In genomic region chr13:111797021-111797420, GRCm38 (mm10) we compare ENCODE assay signal across 8 mouse cellular contexts. TPM values are rescaled to one million over a fixed set of nuclear protein-coding genes. Genes with fewer than 3 reads are reported as not detected.
A peak's percentile ranks its signal among the peaks of the same experiment; 100 is the strongest.
DNase-seq lines count a peak whose midpoint lies in the region; ATAC-seq and TF ChIP-seq lines count a peak whose summit lies in the region.

No protein-coding gene starts in this region.

- TF ChIP-seq POLR2A in bone marrow, adult 2 months (IDR thresholded peaks at IDR 0.05; ENCODE audit: borderline replicate concordance, control insufficient read depth, low read depth, low read length) = peak; percentile 43; the same call in 1 of the 2 replicates

- peak overlapping the region; percentile 30; the same call in 1 of the 2 replicates for H3K4me2 ChIP-seq in hindbrain, postnatal 0 days (ENCODE audit: low read depth, low read length)
- peak overlapping the region; percentile 63 for H3K4me2 ChIP-seq in liver, embryonic 12.5 days

- H3K9me3 ChIP-seq in hindbrain, postnatal 0 days (ENCODE audit: low read length) = no peaks in the 10 kb centered on the region
- H3K9me3 ChIP-seq in liver, embryonic 12.5 days (replicated peaks) = no peaks in the 10 kb centered on the region

- peaks cover 15% of the 10 kb centered on the region for H3K4me1 ChIP-seq in bone marrow, adult 2 months (ENCODE audit: control insufficient read depth, insufficient read depth, low read length)
- peaks cover 43% of the 10 kb centered on the region for H3K4me1 ChIP-seq in hindbrain, postnatal 0 days (ENCODE audit: insufficient read depth, low read length)
- H3K4me1 ChIP-seq in liver, embryonic 12.5 days = peaks cover 81% of the 10 kb centered on the region

- DNase-seq in cerebellum, postnatal 36 days = peak; percentile 27 to 37
- no peak for DNase-seq in cerebellum, adult 9-11 months
- peak; percentile 85 for DNase-seq in gastrocnemius, adult 2 months
- DNase-seq in hindbrain, postnatal 0 days (ENCODE audit: low spot score) = peak; percentile 61
- peak; percentile 86 for DNase-seq in thymus, postnatal 0 days (ENCODE audit: low spot score)

- intact Hi-C loops in gastrocnemius, adult 2 months (cut with DNase I) = no loop called here

- peak; percentile 58; the same call in 1 of the 2 replicates for ATAC-seq in hindbrain, postnatal 0 days
- peak; percentile 90 for ATAC-seq in liver, embryonic 12.5 days
- ATAC-seq in monocyte, adult 5-6 weeks (replicated peaks; ENCODE audit: insufficient number of reproducible peaks, low FRiP score, low TSS enrichment, poor library complexity, severe bottlenecking) = peak; percentile 84

- H3K9ac ChIP-seq in hindbrain, postnatal 0 days (replicated peaks; ENCODE audit: low read length) = no peak overlapping the region
- H3K9ac ChIP-seq in liver, embryonic 12.5 days = no peak overlapping the region

- 1% methylated on average over 8 of the region's 8 CpGs for WGBS in bone marrow, adult 2 months
- WGBS in hindbrain, postnatal 0 days = 21% methylated on average over 8 of the region's 8 CpGs
- WGBS in liver, embryonic 12.5 days (ENCODE audit: insufficient replicate concordance) = 7% methylated on average over 8 of the region's 8 CpGs

- H3K27me3 ChIP-seq in hindbrain, postnatal 0 days (ENCODE audit: insufficient read depth, low read length) = no peaks in the 10 kb centered on the region
- H3K27me3 ChIP-seq in liver, embryonic 12.5 days (replicated peaks) = no peaks in the 10 kb centered on the region

- no peaks in the 10 kb centered on the region for H3K36me3 ChIP-seq in hindbrain, postnatal 0 days (ENCODE audit: insufficient read depth, low read length)
- H3K36me3 ChIP-seq in liver, embryonic 12.5 days = peaks cover 29% of the 10 kb centered on the region

- TF ChIP-seq CTCF in bone marrow, adult 2 months (IDR thresholded peaks at IDR 0.05; ENCODE audit: control insufficient read depth, insufficient read depth, low read length) = no peak
- TF ChIP-seq CTCF in gastrocnemius, adult 2 months (IDR thresholded peaks at IDR 0.05) = no peak
- no peak for TF ChIP-seq CTCF in hindbrain, postnatal 0 days (IDR thresholded peaks at IDR 0.05; ENCODE audit: low read depth)

- peak overlapping the region; percentile 32 for H3K27ac ChIP-seq in bone marrow, adult 2 months (ENCODE audit: control insufficient read depth, insufficient read depth, low read depth, low read length, poor library complexity)
- peak overlapping the region; percentile 89 for H3K27ac ChIP-seq in gastrocnemius, adult 2 months
- H3K27ac ChIP-seq in hindbrain, postnatal 0 days = peak overlapping the region; percentile 41
- H3K27ac ChIP-seq in liver, embryonic 12.5 days = peak overlapping the region; percentile 76

- peak overlapping the region; percentile 27 for H3K4me3 ChIP-seq in bone marrow, adult 2 months (replicated peaks; ENCODE audit: control insufficient read depth, low read depth, low read length)
- H3K4me3 ChIP-seq in gastrocnemius, adult 2 months = peak overlapping the region; percentile 61
- no peak overlapping the region for H3K4me3 ChIP-seq in hindbrain, postnatal 0 days (ENCODE audit: low read length)
- H3K4me3 ChIP-seq in liver, embryonic 12.5 days = peak overlapping the region; percentile 20

RNA-seq across cellular contexts. Expression of gene Map3k1, which starts 11.8 kb away (rescaled TPM):
- 21.4 and 30.7 TPM in 2 replicates for polyA plus RNA-seq in bone marrow, adult 2 months (2011; ENCODE audit: insufficient read depth, insufficient read length, low replicate concordance, missing spikeins)
- total RNA-seq in gastrocnemius, adult 2 months (2021) = 10 to 100 TPM in 1 of 2 experiments, 1 to 10 TPM in 1; 7.6 to 10.1 TPM
- total RNA-seq in hindbrain, postnatal 0 days (2014; rRNA removed) = 36.3 and 45.3 TPM in 2 replicates
- 15.3 and 19.2 TPM in 2 replicates for polyA plus RNA-seq in hindbrain, postnatal 0 days (2015; fragmentation: Nextera tagmentation; extraction: Ambion mirVana)
- 16.8 and 17.0 TPM in 2 replicates for polyA plus RNA-seq in liver, embryonic 12.5 days (2016; fragmentation: Nextera tagmentation; extraction: Ambion mirVana)
- 89.3 to 167 TPM (median 89.4 TPM) in 3 replicates for total RNA-seq in monocyte, adult 5-6 weeks (2017)
- 35.8 and 42.7 TPM in 2 replicates for polyA plus RNA-seq in thymus, postnatal 0 days (2015; fragmentation: Nextera tagmentation; extraction: Ambion mirVana)

Comparison
In these comparisons a context has a peak if more than half of its experiments do, and no peak if none do; other contexts are left out.
1. H3K27ac ChIP-seq: peak in every context shown above with its lines; median percentile 89 in gastrocnemius, adult 2 months; 76 in liver, embryonic 12.5 days; 41 in hindbrain, postnatal 0 days; 32 in bone marrow, adult 2 months.